Mouse (Mus musculus) embryonic facial prominence, embryonic 10.5 days (tissue): ENCODE measurements around the gene Mns1. TPM values are rescaled to one million over a fixed set of nuclear protein-coding genes. Genes with fewer than 3 reads are reported as not detected.
"Not testable (repeated sequence)": the region's sequence is repeated elsewhere in the genome, so short reads cannot be mapped to it uniquely, and the experiment has no call there.

Experiments used
- DNase-seq: peaks from one replicate; pipeline ENCODE4 v3.0.0-alpha.2; 2017; ENCODE audit warnings: low spot score
- H3K27ac ChIP-seq: fragments of 300-500 bp; sonication (generic); replicated peaks from 2 replicates; pipeline ENCODE4 v1.5.1; 2016; ENCODE audit warnings: mild to moderate bottlenecking
- H3K27me3 ChIP-seq: fragments of 300-500 bp; sonication (generic); replicated peaks from 2 replicates; pipeline ENCODE4 v1.6.1; 2016; ENCODE audit warnings: low read depth, mild to moderate bottlenecking; ENCODE audit not compliant: poor library complexity, severe bottlenecking
- H3K36me3 ChIP-seq: fragments of 300-500 bp; sonication (generic); replicated peaks from 2 replicates; pipeline ENCODE4 v1.6.1; 2016; ENCODE audit warnings: mild to moderate bottlenecking, moderate library complexity
- H3K4me1 ChIP-seq: fragments of 300-500 bp; sonication (generic); 2 replicates; pipeline ENCODE4 v1.6.1; 2016
- H3K4me3 ChIP-seq: fragments of 300-500 bp; sonication (generic); 2 replicates; pipeline ENCODE4 v1.5.1; 2016; ENCODE audit warnings: mild to moderate bottlenecking, moderate library complexity
- H3K9me3 ChIP-seq: fragments of 300-500 bp; sonication (generic); 2 replicates; pipeline ENCODE4 v1.6.1; 2016; ENCODE audit warnings: mild to moderate bottlenecking
- WGBS: fragments of 180-500 bp; shearing (Covaris S2); methylation state at CpG from one replicate; pipeline ENCODE4 v1.1.7; 2016; 5-methylcytosine and 5-hydroxymethylcytosine counted together
- polyA plus RNA-seq: library from polyadenylated mRNA; unstranded; fragments of >200 nt; fragmentation: Nextera tagmentation; extraction: Ambion mirVana; gene quantifications from 2 replicates; pipeline ENCODE4 v1.2.1, GENCODE M21; 2016

Mns1 gene
- polyA plus RNA-seq, 1 experiment from 2014 or later = 59.8 TPM

- no peak for DNase-seq
- Histone ChIP-seq H3K36me3 (peaks cover 48% of the 10 kb centered on the region), H3K27ac (no peak overlapping the region), H3K9me3 (no peaks in the 10 kb centered on the region), H3K4me1 (peaks cover 21% of the 10 kb centered on the region), H3K4me3 (no peak overlapping the region), H3K27me3 (no peaks in the 10 kb centered on the region)
- 93% methylated on average over 4 of the region's 4 CpGs for WGBS
Measured at GRCm38 (mm10) chr9:72440358-72440757, 2.5 kb downstream of the Mns1 start.

GRCm38 (mm10) chr9:72440948-72441926, 3.4 kb downstream of the Mns1 start:
- H3K9me3 ChIP-seq = no peaks in the 10 kb centered on the region
- DNase-seq = no peak
- H3K27ac ChIP-seq = no peak overlapping the region
- H3K36me3 ChIP-seq = peaks cover 57% of the 10 kb centered on the region
- peaks cover 21% of the 10 kb centered on the region for H3K4me1 ChIP-seq
- no peaks in the 10 kb centered on the region for H3K27me3 ChIP-seq
- no peak overlapping the region for H3K4me3 ChIP-seq
- WGBS = 84% methylated on average over 8 of the region's 8 CpGs

GRCm38 (mm10) chr9:72441927-72442715, 4.3 kb downstream of the Mns1 start:
- no peaks in the 10 kb centered on the region for H3K27me3 ChIP-seq
- H3K27ac ChIP-seq = no peak overlapping the region
- H3K9me3 ChIP-seq = no peaks in the 10 kb centered on the region
- peaks cover 66% of the 10 kb centered on the region for H3K36me3 ChIP-seq
- 93% methylated on average over 10 of the region's 10 CpGs for WGBS
- peaks cover 21% of the 10 kb centered on the region for H3K4me1 ChIP-seq
- H3K4me3 ChIP-seq = no peak overlapping the region
- no peak for DNase-seq

- H3K36me3 ChIP-seq = peaks cover 97% of the 10 kb centered on the region
Measured at GRCm38 (mm10) chr9:72448026-72448425, 10.2 kb downstream of the Mns1 start.

GRCm38 (mm10) chr9:72449367-72449766, 11.6 kb downstream of the Mns1 start:
- Histone ChIP-seq H3K36me3 (peaks cover 99% of the 10 kb centered on the region), H3K4me3 (no peak overlapping the region), H3K4me1 (no peaks in the 10 kb centered on the region), H3K27me3 (no peaks in the 10 kb centered on the region), H3K27ac (no peak overlapping the region), H3K9me3 (no peaks in the 10 kb centered on the region)
- 89% methylated on average over 7 of the region's 7 CpGs for WGBS
- DNase-seq = no peak

More at GRCm38 (mm10) chr9:72448026-72448425, 10.2 kb downstream of the Mns1 start:
- no peaks in the 10 kb centered on the region for H3K27me3 ChIP-seq
- no peaks in the 10 kb centered on the region for H3K4me1 ChIP-seq
- peak; percentile 51 for DNase-seq
- no peak overlapping the region for H3K4me3 ChIP-seq
- H3K27ac ChIP-seq = no peak overlapping the region
- WGBS = 57% methylated on average over 8 of the region's 8 CpGs
- no peaks in the 10 kb centered on the region for H3K9me3 ChIP-seq

- Histone ChIP-seq H3K4me1 (no peaks in the 10 kb centered on the region), H3K27ac (no peak overlapping the region), H3K4me3 (no peak overlapping the region), H3K27me3 (no peaks in the 10 kb centered on the region), H3K9me3 (no peaks in the 10 kb centered on the region), H3K36me3 (peaks cover 98% of the 10 kb centered on the region)
- DNase-seq = no peak
- 96% methylated on average over 2 of the region's 2 CpGs for WGBS
Measured at GRCm38 (mm10) chr9:72449841-72450240, 12.0 kb downstream of the Mns1 start.

GRCm38 (mm10) chr9:72450363-72450762, 12.6 kb downstream of the Mns1 start:
- 93% methylated on average over 1 of the region's 1 CpGs for WGBS
- DNase-seq = no peak
- Histone ChIP-seq H3K27ac (no peak overlapping the region), H3K36me3 (peaks cover 98% of the 10 kb centered on the region), H3K27me3 (no peaks in the 10 kb centered on the region), H3K4me1 (no peaks in the 10 kb centered on the region), H3K4me3 (no peak overlapping the region), H3K9me3 (no peaks in the 10 kb centered on the region)

GRCm38 (mm10) chr9:72451111-72451510, 13.3 kb downstream of the Mns1 start:
- Histone ChIP-seq H3K27me3 (no peaks in the 10 kb centered on the region), H3K9me3 (no peaks in the 10 kb centered on the region), H3K36me3 (peaks cover 97% of the 10 kb centered on the region), H3K4me1 (no peaks in the 10 kb centered on the region), H3K4me3 (no peak overlapping the region), H3K27ac (no peak overlapping the region)
- WGBS = 91% methylated on average over 6 of the region's 6 CpGs
- DNase-seq = no peak

GRCm38 (mm10) chr9:72454281-72454680, 16.5 kb downstream of the Mns1 start:
- H3K4me3 ChIP-seq, H3K4me1 ChIP-seq, H3K27ac ChIP-seq, DNase-seq, H3K27me3 ChIP-seq, H3K9me3 ChIP-seq: not testable (repeated sequence)
- peaks cover 97% of the 10 kb centered on the region for H3K36me3 ChIP-seq

GRCm38 (mm10) chr9:72456374-72456773, 18.6 kb downstream of the Mns1 start:
- Histone ChIP-seq H3K36me3 (peaks cover 97% of the 10 kb centered on the region), H3K27me3 (no peaks in the 10 kb centered on the region), H3K27ac (no peak overlapping the region), H3K9me3 (no peaks in the 10 kb centered on the region), H3K4me3 (no peak overlapping the region), H3K4me1 (no peaks in the 10 kb centered on the region)
- 50% methylated on average over 1 of the region's 1 CpGs for WGBS
- no peak for DNase-seq

- Histone ChIP-seq H3K9me3 (no peaks in the 10 kb centered on the region), H3K4me1 (no peaks in the 10 kb centered on the region), H3K27ac (no peak overlapping the region), H3K27me3 (no peaks in the 10 kb centered on the region), H3K4me3 (no peak overlapping the region), H3K36me3 (peaks cover 94% of the 10 kb centered on the region)
- 23% methylated on average over 5 of the region's 5 CpGs for WGBS
- DNase-seq = peak; percentile 56
Measured at GRCm38 (mm10) chr9:72458233-72458632, 20.4 kb downstream of the Mns1 start.

GRCm38 (mm10) chr9:72459703-72460102, 21.9 kb downstream of the Mns1 start:
- Histone ChIP-seq H3K27ac (no peak overlapping the region), H3K4me3 (no peak overlapping the region), H3K9me3 (no peaks in the 10 kb centered on the region), H3K4me1 (no peaks in the 10 kb centered on the region), H3K36me3 (peaks cover 96% of the 10 kb centered on the region), H3K27me3 (no peaks in the 10 kb centered on the region)
- WGBS = 86% methylated on average over 3 of the region's 3 CpGs
- DNase-seq = no peak
